Mouse (Mus musculus) heart, embryonic 10.5 days (tissue): ENCODE data around the gene Cltb. TPM values are rescaled to one million over a fixed set of nuclear protein-coding genes. Genes with fewer than 3 reads are reported as not detected.
A peak's percentile ranks its signal among the peaks of the same experiment; 100 is the strongest.

Experiments
- DNase-seq: peaks from one replicate; pipeline ENCODE4 v3.0.0-alpha.2; 2017; ENCODE audit warnings: low spot score
- H3K27ac ChIP-seq: fragments of 300-500 bp; sonication (generic); 2 replicates; pipeline ENCODE4 v1.5.1; 2016; ENCODE audit warnings: mild to moderate bottlenecking
- H3K27me3 ChIP-seq: fragments of 300-500 bp; sonication (generic); 2 replicates; pipeline ENCODE4 v1.6.1; 2016; ENCODE audit warnings: mild to moderate bottlenecking; ENCODE audit not compliant: poor library complexity, insufficient read depth, severe bottlenecking
- H3K36me3 ChIP-seq: fragments of 300-500 bp; sonication (generic); 2 replicates; pipeline ENCODE4 v1.6.1; 2016; ENCODE audit warnings: mild to moderate bottlenecking, moderate library complexity
- H3K4me1 ChIP-seq: fragments of 300-500 bp; sonication (generic); 2 replicates; pipeline ENCODE4 v1.6.1; 2016; ENCODE audit warnings: mild to moderate bottlenecking
- H3K4me3 ChIP-seq: fragments of 300-500 bp; sonication (generic); 2 replicates; pipeline ENCODE4 v1.5.1; 2016; ENCODE audit warnings: mild to moderate bottlenecking, moderate library complexity
- H3K9me3 ChIP-seq: fragments of 300-500 bp; sonication (generic); 2 replicates; pipeline ENCODE4 v1.6.1; 2016; ENCODE audit warnings: mild to moderate bottlenecking, moderate library complexity
- WGBS: fragments of 180-500 bp; shearing (Covaris S2); methylation state at CpG from one replicate; pipeline ENCODE4 v1.1.7; 2016; 5-methylcytosine and 5-hydroxymethylcytosine counted together
- polyA plus RNA-seq: library from polyadenylated mRNA; unstranded; fragments of >200 nt; fragmentation: Nextera tagmentation; extraction: Ambion mirVana; gene quantifications from 2 replicates; pipeline ENCODE4 v1.2.1, GENCODE M21; 2016

Cltb gene
- polyA plus RNA-seq, 1 experiment from 2014 or later, result 32.1 TPM

- no peak for DNase-seq
- Histone ChIP-seq H3K27me3 (peaks cover 6% of the 10 kb centered on the region; the same call in 1 of the 2 replicates), H3K4me1 (peaks cover 13% of the 10 kb centered on the region), H3K27ac (no peak overlapping the region), H3K36me3 (no peaks in the 10 kb centered on the region), H3K4me3 (no peak overlapping the region), H3K9me3 (no peaks in the 10 kb centered on the region)
- WGBS, result 52% methylated on average over 1 of the region's 1 CpGs
Observed at GRCm38 (mm10) chr13:54569282-54569681, 41.9 kb downstream of the Cltb start.

- 39% methylated on average over 5 of the region's 5 CpGs for WGBS
- no peak for DNase-seq
- Histone ChIP-seq H3K36me3 (no peaks in the 10 kb centered on the region), H3K9me3 (no peaks in the 10 kb centered on the region), H3K4me3 (no peak overlapping the region), H3K27ac (no peak overlapping the region), H3K27me3 (peaks cover 4% of the 10 kb centered on the region; the same call in 1 of the 2 replicates), H3K4me1 (peaks cover 15% of the 10 kb centered on the region)
Observed at GRCm38 (mm10) chr13:54568380-54568779, 42.8 kb downstream of the Cltb start.

- Histone ChIP-seq H3K36me3 (peaks cover 26% of the 10 kb centered on the region), H3K4me1 (peaks cover 14% of the 10 kb centered on the region), H3K9me3 (no peaks in the 10 kb centered on the region), H3K4me3 (peak overlapping the region; percentile 90), H3K27me3 (no peaks in the 10 kb centered on the region), H3K27ac (peak overlapping the region; percentile 94)
- peak; percentile 83 for DNase-seq
- WGBS, result 47% methylated on average over 8 of the region's 8 CpGs
Observed at GRCm38 (mm10) chr13:54565594-54566345, 45.4 kb downstream of the Cltb start.

GRCm38 (mm10) chr13:54565201-54565581 lies 46.0 kb downstream of the Cltb start, which contains the start of gene 4833439L19Rik:
TSS of gene 4833439L19Rik (minus strand) at chr13:54565435.
- H3K27me3 ChIP-seq, result no peaks in the 10 kb centered on the region
- H3K36me3 ChIP-seq, result peaks cover 32% of the 10 kb centered on the region
- peak; percentile 98 for DNase-seq
- H3K27ac ChIP-seq, result peak within 1 kb of the TSS; percentile 94
- peak within 1 kb of the TSS; percentile 90 for H3K4me3 ChIP-seq
- WGBS, result under 1% methylated on average over 27 of the region's 27 CpGs
- peaks cover 14% of the 10 kb centered on the region for H3K4me1 ChIP-seq
- H3K9me3 ChIP-seq, result no peaks in the 10 kb centered on the region

- DNase-seq, result no peak
- Histone ChIP-seq H3K9me3 (no peaks in the 10 kb centered on the region), H3K27me3 (no peaks in the 10 kb centered on the region), H3K4me3 (peak overlapping the region; percentile 90), H3K27ac (peak overlapping the region; percentile 94), H3K4me1 (peaks cover 14% of the 10 kb centered on the region), H3K36me3 (peaks cover 38% of the 10 kb centered on the region)
- 12% methylated on average over 45 of the region's 45 CpGs for WGBS
Observed at GRCm38 (mm10) chr13:54564232-54565200, 46.6 kb downstream of the Cltb start.

- no peak for DNase-seq
- Histone ChIP-seq H3K36me3 (peaks cover 58% of the 10 kb centered on the region), H3K9me3 (no peaks in the 10 kb centered on the region), H3K27me3 (no peaks in the 10 kb centered on the region), H3K4me3 (no peak overlapping the region), H3K27ac (no peak overlapping the region), H3K4me1 (peaks cover 14% of the 10 kb centered on the region)
- WGBS, result 80% methylated on average over 7 of the region's 7 CpGs
Observed at GRCm38 (mm10) chr13:54562562-54562961, 48.6 kb downstream of the Cltb start.

GRCm38 (mm10) chr13:54560608-54561007 lies 50.5 kb downstream of the Cltb start:
- 91% methylated on average over 7 of the region's 7 CpGs for WGBS
- no peak for DNase-seq
- Histone ChIP-seq H3K4me3 (no peak overlapping the region), H3K27me3 (no peaks in the 10 kb centered on the region), H3K36me3 (peaks cover 77% of the 10 kb centered on the region), H3K4me1 (peaks cover 11% of the 10 kb centered on the region), H3K9me3 (no peaks in the 10 kb centered on the region), H3K27ac (no peak overlapping the region)

GRCm38 (mm10) chr13:54559656-54560055 lies 51.5 kb downstream of the Cltb start:
- H3K36me3 ChIP-seq, result peaks cover 84% of the 10 kb centered on the region
- 88% methylated on average over 2 of the region's 2 CpGs for WGBS
- H3K9me3 ChIP-seq, result no peaks in the 10 kb centered on the region
- DNase-seq, result no peak
- no peak overlapping the region for H3K27ac ChIP-seq
- H3K27me3 ChIP-seq, result no peaks in the 10 kb centered on the region
- peaks cover 8% of the 10 kb centered on the region for H3K4me1 ChIP-seq
- H3K4me3 ChIP-seq, result no peak overlapping the region

GRCm38 (mm10) chr13:54557652-54558051 lies 53.5 kb downstream of the Cltb start:
- no peaks in the 10 kb centered on the region for H3K4me1 ChIP-seq
- no peak for DNase-seq
- no peak overlapping the region for H3K27ac ChIP-seq
- H3K4me3 ChIP-seq, result no peak overlapping the region
- WGBS, result 90% methylated on average over 1 of the region's 1 CpGs
- H3K27me3 ChIP-seq, result no peaks in the 10 kb centered on the region
- no peaks in the 10 kb centered on the region for H3K9me3 ChIP-seq
- peaks cover 95% of the 10 kb centered on the region for H3K36me3 ChIP-seq

- Histone ChIP-seq H3K9me3 (no peaks in the 10 kb centered on the region), H3K27me3 (no peaks in the 10 kb centered on the region), H3K27ac (no peak overlapping the region), H3K4me1 (no peaks in the 10 kb centered on the region), H3K36me3 (peaks cover 95% of the 10 kb centered on the region), H3K4me3 (no peak overlapping the region)
- WGBS, result 96% methylated on average over 3 of the region's 3 CpGs
- no peak for DNase-seq
Observed at GRCm38 (mm10) chr13:54556796-54557195, 54.3 kb downstream of the Cltb start.

- Histone ChIP-seq H3K27ac (no peak overlapping the region), H3K27me3 (no peaks in the 10 kb centered on the region), H3K4me3 (no peak overlapping the region), H3K9me3 (no peaks in the 10 kb centered on the region), H3K36me3 (peaks cover 95% of the 10 kb centered on the region), H3K4me1 (no peaks in the 10 kb centered on the region)
- no peak for DNase-seq
- WGBS, result 92% methylated on average over 9 of the region's 9 CpGs
Observed at GRCm38 (mm10) chr13:54556176-54556575, 55.0 kb downstream of the Cltb start.

GRCm38 (mm10) chr13:54548036-54548435 lies 63.1 kb downstream of the Cltb start:
- no peaks in the 10 kb centered on the region for H3K9me3 ChIP-seq
- H3K27ac ChIP-seq, result no peak overlapping the region
- peaks cover 64% of the 10 kb centered on the region for H3K36me3 ChIP-seq
- 88% methylated on average over 7 of the region's 7 CpGs for WGBS
- no peak for DNase-seq
- no peaks in the 10 kb centered on the region for H3K27me3 ChIP-seq
- H3K4me3 ChIP-seq, result no peak overlapping the region
- no peaks in the 10 kb centered on the region for H3K4me1 ChIP-seq
